Mouse (Mus musculus) CH12.LX (cell line): ENCODE results near the gene Nrn1l.

Experiments
- CTCF ChIP-seq, 2 experiments: IDR thresholded peaks in 1 of 2; conservative IDR thresholded peaks in 1 of 2; 2 replicates each; pipeline ENCODE4 v1.5.1; 2011 to 2012; ENCODE audit warnings: low read depth in 2 of 2, low read length in 2 of 2, improper control_type of control experiment in 1 of 2, inconsistent platforms in 1 of 2, mild to moderate bottlenecking in 1 of 2, moderate library complexity in 1 of 2
- MYC ChIP-seq: IDR thresholded peaks from 2 replicates; pipeline ENCODE4 v1.6.1; 2011; ENCODE audit warnings: low read depth, mild to moderate bottlenecking, improper control_type of control experiment, low read length
- POLR2A ChIP-seq: IDR thresholded peaks from 2 replicates; pipeline ENCODE4 v1.6.1; 2011; ENCODE audit warnings: low read depth, mild to moderate bottlenecking, improper control_type of control experiment, low read length

DNA sequence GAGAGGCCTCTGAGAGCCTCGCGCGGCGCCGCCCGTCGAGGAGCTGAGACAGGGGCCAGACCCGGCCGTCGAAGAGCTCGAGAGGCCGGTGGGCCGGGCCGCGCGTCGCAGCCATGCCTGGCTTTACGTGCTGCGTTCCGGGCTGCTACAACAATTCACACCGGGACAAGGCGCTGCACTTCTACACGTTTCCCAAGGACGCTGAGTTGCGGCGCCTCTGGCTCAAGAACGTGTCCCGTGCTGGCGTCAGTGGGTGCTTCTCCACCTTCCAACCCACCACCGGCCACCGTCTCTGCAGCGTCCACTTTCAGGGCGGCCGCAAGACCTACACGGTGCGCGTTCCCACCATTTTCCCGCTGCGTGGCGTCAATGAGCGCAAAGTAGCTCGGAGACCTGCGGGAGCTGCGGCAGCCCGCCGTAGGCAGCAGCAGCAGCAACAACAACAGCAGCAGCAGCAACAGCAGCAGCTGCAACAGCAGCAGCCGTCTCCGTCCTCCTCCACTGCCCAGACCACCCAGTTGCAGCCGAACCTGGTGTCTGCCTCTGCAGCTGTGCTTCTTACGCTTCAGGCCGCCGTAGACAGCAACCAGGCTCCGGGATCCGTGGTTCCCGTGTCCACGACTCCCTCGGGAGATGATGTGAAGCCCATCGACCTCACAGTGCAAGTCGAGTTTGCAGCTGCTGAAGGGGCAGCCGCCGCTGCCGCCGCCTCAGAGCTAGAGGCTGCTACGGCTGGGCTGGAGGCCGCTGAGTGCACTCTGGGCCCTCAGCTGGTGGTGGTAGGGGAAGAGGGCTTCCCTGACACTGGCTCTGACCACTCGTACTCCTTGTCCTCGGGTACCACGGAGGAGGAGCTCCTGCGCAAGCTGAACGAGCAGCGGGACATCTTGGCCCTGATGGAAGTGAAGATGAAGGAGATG, 37.9 kb upstream of the Nrn1l start:
- no peak for TF ChIP-seq MYC
- TF ChIP-seq CTCF (conservative IDR thresholded peaks at IDR 0.05 in 1 of 2, IDR thresholded peaks at IDR 0.05 in 1 of 2; ENCODE audit: low read depth in 2 of 2, low read length in 2 of 2): no peak
- no peak; the same call in 1 of the 2 replicates for TF ChIP-seq POLR2A
